Mouse (Mus musculus) layer of hippocampus, adult 9-11 months (tissue): ENCODE data around the gene Lrrc8c.

Experiments
- DNase-seq: peaks from one replicate; pipeline ENCODE4 v3.0.0; 2022

Lrrc8c gene

GRCm38 (mm10) chr5:105519096-105519975 is at the start of gene Lrrc8c:
Lrrc8c (plus strand) TSS chr5:105519388.
- peak; percentile 87 for DNase-seq

DNA sequence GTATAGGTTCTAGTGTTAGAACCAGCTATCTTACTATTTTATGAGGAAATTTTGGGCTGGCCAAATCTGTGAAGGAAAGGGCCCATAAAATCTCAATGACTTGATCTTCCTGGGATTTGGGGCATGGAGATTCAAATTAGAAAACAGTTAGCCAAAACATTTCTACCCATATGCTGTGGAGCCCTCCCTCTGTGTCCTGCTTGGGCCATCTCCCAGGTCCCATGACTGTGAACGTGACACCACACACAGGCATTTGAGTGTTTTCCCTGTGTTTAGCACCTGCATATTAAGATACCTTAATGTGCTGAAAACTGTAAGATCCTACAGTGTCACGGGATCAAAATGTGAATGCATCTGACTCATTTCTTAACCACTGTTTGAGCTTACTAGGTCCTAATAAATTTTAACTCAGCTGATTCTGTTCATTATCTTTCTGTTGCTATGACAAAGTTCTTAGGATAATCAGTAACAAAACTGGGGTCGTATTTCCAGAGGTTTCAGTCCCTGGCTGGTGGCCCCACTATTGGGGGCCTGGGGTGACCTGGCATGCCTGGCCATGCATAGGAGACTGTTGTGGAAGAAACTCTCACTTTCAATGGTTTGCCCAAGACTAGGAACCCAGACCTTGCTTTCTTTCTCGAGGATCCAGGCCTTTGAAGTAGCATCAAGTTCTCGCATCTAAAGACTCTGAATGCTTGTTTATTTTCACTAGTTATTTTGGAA is 46.0 kb upstream of the Lrrc8c start:
- no peak for DNase-seq

GRCm38 (mm10) chr5:105477527-105477926 is 41.7 kb upstream of the Lrrc8c start:
- DNase-seq = no peak

- no peak for DNase-seq
These were observed 39.5 kb upstream of the Lrrc8c start for GRCm38 (mm10) chr5:105479673-105480072.

- no peak for DNase-seq
These were observed 38.6 kb upstream of the Lrrc8c start for GRCm38 (mm10) chr5:105480561-105480960.

DNA sequence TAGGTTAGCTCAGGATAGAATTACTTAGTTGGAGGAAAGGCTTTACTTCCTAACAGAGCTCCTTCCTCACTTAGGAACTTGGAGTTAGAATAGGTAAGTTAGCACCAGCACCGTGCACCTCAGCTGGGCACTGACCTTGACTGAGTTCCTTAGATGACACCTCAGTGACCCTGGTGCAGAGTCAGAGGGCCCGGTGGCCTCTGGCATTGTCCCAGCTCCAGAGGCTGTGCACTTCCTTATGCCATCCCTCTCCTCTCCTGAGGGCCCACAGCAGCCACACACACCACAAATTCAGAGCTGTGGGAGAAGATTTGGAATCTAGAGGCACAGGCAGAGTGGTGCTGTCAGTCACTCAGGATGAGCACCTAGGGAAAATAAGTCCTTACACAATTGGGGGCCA is 35.6 kb upstream of the Lrrc8c start:
- DNase-seq = no peak

DNA sequence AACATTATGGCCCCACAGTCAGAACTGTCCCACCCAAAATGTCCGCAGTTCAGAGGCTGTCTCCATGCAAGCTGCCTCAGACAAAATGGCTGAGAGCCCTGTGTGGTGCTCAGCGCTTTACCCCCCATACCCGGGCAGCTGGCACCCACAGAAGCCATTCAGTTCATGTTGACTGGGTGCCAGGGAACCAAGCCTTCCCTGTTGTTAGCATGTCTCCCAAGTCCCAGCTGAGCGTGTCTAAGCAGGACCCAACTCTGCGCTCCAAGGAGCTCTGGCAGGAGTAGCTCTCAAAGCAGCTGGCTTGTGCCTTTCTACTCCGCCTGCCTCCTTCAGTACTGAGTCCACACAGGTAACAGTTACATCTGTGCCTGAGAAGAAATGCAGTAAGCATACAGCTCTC is 34.9 kb upstream of the Lrrc8c start:
- peak; percentile 55 for DNase-seq

DNA sequence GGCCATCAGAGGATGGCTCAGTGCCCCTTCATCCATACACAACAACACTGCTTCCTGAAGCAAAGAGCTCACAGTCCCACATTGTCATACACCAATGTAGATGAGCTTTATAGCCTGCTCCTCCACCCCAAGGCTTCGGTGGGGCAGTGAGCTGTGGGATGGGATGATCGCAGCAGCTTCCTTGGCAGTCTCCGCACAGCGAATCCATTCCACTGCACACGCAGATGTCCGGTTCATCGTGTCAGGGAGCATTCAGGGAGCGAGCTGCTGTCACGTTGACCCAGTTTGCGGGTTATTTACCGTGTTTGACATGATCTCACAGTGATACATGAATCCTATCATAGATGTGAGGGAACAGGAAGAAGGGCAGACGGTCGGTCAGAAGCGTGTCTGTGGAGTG is 34.3 kb upstream of the Lrrc8c start:
- DNase-seq = no peak

DNA sequence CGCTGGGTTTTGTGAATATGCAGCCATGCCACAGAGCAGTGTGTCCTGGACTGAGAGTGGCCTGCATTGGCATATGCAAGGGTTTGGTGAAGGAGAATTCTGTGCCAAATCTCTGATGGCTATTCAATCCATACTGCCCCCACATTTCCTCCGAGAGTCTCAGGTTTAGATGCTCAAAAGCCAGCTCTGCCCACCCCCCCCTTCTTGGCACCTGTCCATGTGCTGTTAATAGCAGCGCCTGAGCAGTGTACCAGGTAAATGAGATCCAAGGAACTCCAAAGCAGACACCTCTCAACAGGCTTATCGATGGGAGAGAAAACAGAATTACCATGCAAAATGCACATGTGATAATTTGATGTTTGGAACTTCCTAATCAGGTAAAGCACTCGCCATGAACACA is 29.0 kb upstream of the Lrrc8c start:
- DNase-seq = no peak

DNA sequence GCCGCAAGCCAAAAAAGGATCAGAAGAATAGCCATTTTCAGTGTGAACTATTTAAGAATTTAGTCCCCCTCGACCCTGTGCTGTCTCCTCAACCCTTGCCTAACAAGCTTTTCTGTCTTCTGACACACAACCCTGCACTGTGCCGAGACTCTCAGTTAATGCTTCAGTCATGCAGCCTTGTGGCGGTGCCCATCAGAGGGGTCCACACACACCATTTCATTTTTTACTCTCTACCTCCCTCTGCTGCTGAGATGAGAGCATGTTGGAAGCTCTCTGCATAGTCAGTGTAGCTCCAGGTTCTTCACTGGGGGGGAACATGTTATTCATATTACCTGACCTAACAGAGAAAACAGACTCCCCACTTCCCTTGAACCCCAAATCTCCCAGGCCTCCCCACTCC is 27.8 kb upstream of the Lrrc8c start:
- DNase-seq = no peak

- no peak for DNase-seq
These were observed 26.6 kb upstream of the Lrrc8c start for GRCm38 (mm10) chr5:105492367-105493246.

DNA sequence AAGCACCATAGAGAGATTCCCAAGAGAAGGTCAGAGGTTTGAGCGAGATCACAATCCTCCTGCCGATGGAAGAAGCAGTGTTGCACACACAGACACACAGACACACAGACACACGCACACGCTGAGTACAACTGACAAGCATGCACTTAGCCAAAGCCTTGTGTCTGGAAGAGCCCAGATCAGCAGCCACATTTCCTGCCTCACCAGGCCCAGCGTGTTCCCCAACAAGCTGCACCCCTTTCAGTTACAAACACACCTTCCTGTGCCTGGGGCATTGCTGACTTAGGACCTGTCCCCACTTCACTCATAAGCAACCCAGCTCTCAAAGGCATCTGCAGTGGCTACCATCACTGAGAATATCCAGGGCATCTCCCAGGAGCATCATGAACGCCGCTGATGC is 25.8 kb upstream of the Lrrc8c start:
- no peak for DNase-seq

- DNase-seq = no peak
These were observed 24.8 kb upstream of the Lrrc8c start for GRCm38 (mm10) chr5:105494246-105494917.

- peak; percentile 63 for DNase-seq
These were observed 24.0 kb upstream of the Lrrc8c start for GRCm38 (mm10) chr5:105494918-105495901.

- DNase-seq = no peak
These were observed 23.1 kb upstream of the Lrrc8c start for GRCm38 (mm10) chr5:105496133-105496532.

- no peak for DNase-seq
These were observed 22.6 kb upstream of the Lrrc8c start for GRCm38 (mm10) chr5:105496586-105496985.

DNA sequence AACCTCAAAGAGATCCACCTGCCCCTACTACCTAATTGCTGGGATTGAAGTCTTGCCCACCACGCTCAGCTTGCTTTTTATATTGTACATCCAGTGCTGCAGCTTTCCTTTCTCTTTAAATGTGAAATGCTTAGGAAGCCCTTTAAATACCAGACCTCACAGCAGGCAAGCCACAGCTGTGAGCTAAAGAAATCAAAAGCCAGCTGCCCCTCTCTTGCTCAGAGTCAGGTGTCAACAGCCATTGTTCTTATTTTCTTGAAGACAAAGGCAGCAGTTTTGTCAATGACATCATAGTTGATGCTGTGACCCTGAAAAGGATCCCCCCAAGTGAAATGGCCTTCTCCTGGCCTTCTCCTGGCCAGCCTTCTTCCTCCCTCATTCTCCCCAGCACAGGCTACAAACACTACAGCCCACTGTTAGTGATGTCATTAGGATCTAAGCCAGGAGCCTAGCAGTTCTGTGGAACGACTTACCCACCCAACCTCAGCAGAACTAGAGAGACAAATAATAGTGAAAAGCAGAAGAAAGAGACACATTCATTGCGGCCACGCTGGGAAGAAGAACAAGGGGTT is 20.7 kb upstream of the Lrrc8c start:
- no peak for DNase-seq

GRCm38 (mm10) chr5:105499396-105499795 is 19.8 kb upstream of the Lrrc8c start:
- DNase-seq = no peak

DNA sequence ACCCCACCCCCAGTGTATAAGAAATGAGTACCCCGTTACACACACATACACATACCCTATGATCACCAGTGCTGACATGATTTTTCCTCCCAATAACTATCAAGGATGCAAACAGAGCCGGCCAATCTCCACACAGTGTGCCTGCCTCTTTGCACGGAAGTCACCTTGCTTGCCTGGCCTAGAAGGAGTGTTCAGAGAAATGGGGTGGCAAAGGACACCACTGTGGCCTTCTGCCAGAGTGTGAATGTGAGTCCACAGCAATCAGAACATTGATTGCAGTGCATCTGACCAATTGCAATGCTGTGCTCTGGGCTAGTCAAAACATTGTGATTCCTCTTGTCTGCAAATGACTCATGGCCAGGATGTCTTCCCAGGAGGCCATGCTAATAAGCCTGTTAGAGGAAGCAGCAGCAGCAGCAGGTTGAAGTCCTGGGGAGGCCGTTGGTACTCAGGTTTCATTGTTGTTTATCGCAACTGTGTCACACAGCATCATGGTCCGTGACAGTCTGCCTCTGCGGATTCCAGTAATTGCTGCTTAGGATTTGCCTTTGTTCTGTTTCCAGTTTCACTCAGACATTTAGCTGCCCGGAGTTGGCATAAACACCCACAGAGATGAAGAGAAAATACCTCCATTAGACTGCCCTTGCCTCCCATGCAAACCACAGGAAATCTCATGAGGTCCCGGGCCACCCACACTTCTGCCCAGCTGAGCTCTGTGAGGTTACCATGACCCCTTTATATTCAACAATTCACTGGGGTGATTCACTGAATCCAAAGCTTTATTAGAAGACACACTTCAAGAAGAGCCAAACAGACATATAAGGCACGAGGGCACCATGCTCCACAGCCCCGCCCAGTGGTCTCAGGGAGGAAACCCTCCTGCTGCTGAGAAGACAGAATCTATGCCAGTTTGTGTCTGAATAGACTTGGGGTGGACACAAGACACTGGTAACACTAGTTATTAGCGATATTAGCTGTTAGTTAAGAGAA is 18.8 kb upstream of the Lrrc8c start:
- no peak for DNase-seq

DNA sequence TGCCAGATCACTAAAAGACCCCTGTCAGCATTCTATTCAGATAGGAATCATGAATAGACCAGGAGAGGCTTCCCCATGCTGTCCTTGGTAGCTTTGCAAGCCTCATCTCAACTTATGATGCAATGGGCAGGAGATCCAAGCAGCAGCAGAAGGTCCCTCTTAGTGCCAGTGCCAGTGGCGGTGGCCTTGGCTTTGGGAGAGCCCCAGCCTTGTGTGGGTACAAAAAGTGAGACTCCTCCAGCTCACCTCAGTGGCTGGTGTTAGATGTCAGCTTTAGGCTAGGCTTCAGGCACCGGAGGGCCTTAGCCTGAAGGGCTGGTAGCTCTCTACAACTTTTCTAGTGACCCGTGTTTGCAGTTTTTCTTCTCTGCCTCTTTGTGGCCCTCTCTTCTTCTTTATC is 18.1 kb upstream of the Lrrc8c start:
- no peak for DNase-seq
